Comparison of ENCODE assay signal across 8 mouse cellular contexts in genomic region chr7:100494415-100494831, GRCm38 (mm10). TPM values are rescaled to one million over a fixed set of nuclear protein-coding genes. Genes with fewer than 3 reads are reported as not detected.
DNase-seq lines count a peak whose midpoint lies in the region; ATAC-seq and TF ChIP-seq lines count a peak whose summit lies in the region.

No protein-coding gene starts in this region.

- WGBS in embryonic facial prominence, embryonic 13.5 days, result 83% methylated on average over 7 of the region's 7 CpGs
- 78% methylated on average over 7 of the region's 7 CpGs for WGBS in limb, embryonic 12.5 days

- no peaks in the 10 kb centered on the region for H3K27me3 ChIP-seq in embryonic facial prominence, embryonic 13.5 days
- no peaks in the 10 kb centered on the region; the same call in 1 of the 2 replicates for H3K27me3 ChIP-seq in limb, embryonic 12.5 days

- intact Hi-C loops in left cerebral cortex, adult 2 months (cut with DNase I), result loop anchor here (5.0 kb wide), 1 partner anchor 67 kb away; no protein-coding TSS in a partner anchor
- intact Hi-C loops in left cerebral cortex, postnatal 10 days (cut with DNase I), result no loop called here

- peak overlapping the region; percentile 48 for H3K4me3 ChIP-seq in left cerebral cortex, adult 2 months
- H3K4me3 ChIP-seq in embryonic facial prominence, embryonic 13.5 days, result peak overlapping the region; percentile 51
- peak overlapping the region; percentile 54 for H3K4me3 ChIP-seq in limb, embryonic 12.5 days (replicated peaks)

- no peak for DNase-seq in left cerebral cortex, adult 2 months (ENCODE audit: extremely low spot score in 1 of 2, low spot score in 2 of 2)
- DNase-seq in left cerebral cortex, postnatal 10 days (ENCODE audit: extremely low spot score in 1 of 2, low spot score in 2 of 2), result no peak
- peak; percentile 26 to 37 for DNase-seq in spleen, adult 18-20 months
- no peak for DNase-seq in cerebellum, postnatal 4 days (ENCODE audit: low spot score in 2 of 2)
- DNase-seq in yolk sac, embryonic 10.5 days (ENCODE audit: low spot score), result no peak
- no peak for DNase-seq in right cerebral cortex, postnatal 4 days

- peak overlapping the region; percentile 67 for H3K9ac ChIP-seq in embryonic facial prominence, embryonic 13.5 days
- peak overlapping the region; percentile 57; the same call in 1 of the 2 replicates for H3K9ac ChIP-seq in limb, embryonic 12.5 days (replicated peaks)

- H3K36me3 ChIP-seq in embryonic facial prominence, embryonic 13.5 days, result peaks cover 30% of the 10 kb centered on the region
- peaks cover 28% of the 10 kb centered on the region for H3K36me3 ChIP-seq in limb, embryonic 12.5 days

- ATAC-seq in embryonic facial prominence, embryonic 13.5 days (ENCODE audit: insufficient number of reproducible peaks, insufficient read depth, low FRiP score, low TSS enrichment, low read depth), result no peak
- ATAC-seq in limb, embryonic 12.5 days (ENCODE audit: insufficient number of reproducible peaks, insufficient read depth, low FRiP score, low TSS enrichment, low read depth), result no peak

- no peaks in the 10 kb centered on the region for H3K9me3 ChIP-seq in embryonic facial prominence, embryonic 13.5 days
- H3K9me3 ChIP-seq in limb, embryonic 12.5 days, result no peaks in the 10 kb centered on the region

- TF ChIP-seq CTCF in left cerebral cortex, adult 2 months (IDR thresholded peaks at IDR 0.05), result no peak

- H3K4me1 ChIP-seq in embryonic facial prominence, embryonic 13.5 days, result peaks cover 45% of the 10 kb centered on the region
- peaks cover 51% of the 10 kb centered on the region for H3K4me1 ChIP-seq in limb, embryonic 12.5 days (replicated peaks)

- H3K27ac ChIP-seq in left cerebral cortex, adult 2 months, result peak overlapping the region; percentile 58
- H3K27ac ChIP-seq in embryonic facial prominence, embryonic 13.5 days, result peak overlapping the region; percentile 67
- peak overlapping the region; percentile 81 for H3K27ac ChIP-seq in limb, embryonic 12.5 days

- H3K4me2 ChIP-seq in embryonic facial prominence, embryonic 13.5 days, result peak overlapping the region; percentile 94
- peak overlapping the region; percentile 94 for H3K4me2 ChIP-seq in limb, embryonic 12.5 days

RNA-seq across cellular contexts. Expression of gene Ucp2, which starts 1.3 kb away (rescaled TPM):
- total RNA-seq in left cerebral cortex, adult 2 months (2021), result 10 to 100 TPM; 69.0 to 79.3 TPM
- total RNA-seq in left cerebral cortex, postnatal 10 days (2021), result 10 to 100 TPM; 57.7 to 80.5 TPM
- polyA plus RNA-seq in embryonic facial prominence, embryonic 13.5 days (2015; fragmentation: Nextera tagmentation; extraction: Ambion mirVana), result 159 and 170 TPM in 2 replicates
- polyA plus RNA-seq in limb, embryonic 12.5 days (2016; fragmentation: Nextera tagmentation; extraction: Ambion mirVana), result 154 and 169 TPM in 2 replicates

RNA-seq across cellular contexts. Expression of gene Dnajb13, which starts 20.3 kb away (rescaled TPM):
- under 1 TPM; 0.28 to 0.50 TPM for total RNA-seq in left cerebral cortex, adult 2 months (2021)
- under 1 TPM; 0.47 to 0.54 TPM for total RNA-seq in left cerebral cortex, postnatal 10 days (2021)
- 0.18 and 0.26 TPM in 2 replicates for polyA plus RNA-seq in embryonic facial prominence, embryonic 13.5 days (2015; fragmentation: Nextera tagmentation; extraction: Ambion mirVana)
- 0.26 and 0.35 TPM in 2 replicates for polyA plus RNA-seq in limb, embryonic 12.5 days (2016; fragmentation: Nextera tagmentation; extraction: Ambion mirVana)

RNA-seq across cellular contexts. Expression of gene Ucp3, which starts 21.6 kb away (rescaled TPM):
- 1 to 10 TPM; 2.9 TPM for total RNA-seq in left cerebral cortex, adult 2 months (2021)
- total RNA-seq in left cerebral cortex, postnatal 10 days (2021), result under 1 TPM; 0.69 to 0.79 TPM
- not detected in 2 replicates for polyA plus RNA-seq in embryonic facial prominence, embryonic 13.5 days (2015; fragmentation: Nextera tagmentation; extraction: Ambion mirVana)
- not detected in 2 replicates for polyA plus RNA-seq in limb, embryonic 12.5 days (2016; fragmentation: Nextera tagmentation; extraction: Ambion mirVana)

RNA-seq across cellular contexts. Expression of gene Coa4, which starts 42.4 kb away (rescaled TPM):
- total RNA-seq in left cerebral cortex, adult 2 months (2021), result 10 to 100 TPM in 1 of 2 experiments, 1 to 10 TPM in 1; 9.3 to 12.3 TPM
- total RNA-seq in left cerebral cortex, postnatal 10 days (2021), result 1 to 10 TPM; 7.8 to 9.0 TPM
- 17.6 and 18.8 TPM in 2 replicates for polyA plus RNA-seq in embryonic facial prominence, embryonic 13.5 days (2015; fragmentation: Nextera tagmentation; extraction: Ambion mirVana)
- 15.7 and 21.3 TPM in 2 replicates for polyA plus RNA-seq in limb, embryonic 12.5 days (2016; fragmentation: Nextera tagmentation; extraction: Ambion mirVana)

Comparison
In these comparisons a context has a peak if more than half of its experiments do, and no peak if none do; other contexts are left out.
1. DNase-seq: peak in spleen, adult 18-20 months (2 of 2); none in left cerebral cortex, adult 2 months (0 of 2), left cerebral cortex, postnatal 10 days (0 of 2), cerebellum, postnatal 4 days (0 of 2), yolk sac, embryonic 10.5 days (single experiment) and right cerebral cortex, postnatal 4 days (single experiment).
2. Peak in every context shown above with its lines, with median percentiles within 50 percentile points of each other: H3K27ac ChIP-seq and H3K4me3 ChIP-seq.